Mouse (Mus musculus) myocyte (in vitro differentiated cells): ENCODE measurements around the gene Lrrc42. TPM values are rescaled to one million over a fixed set of nuclear protein-coding genes. Genes with fewer than 3 reads are reported as not detected.

Experiments used
- H3K27me3 ChIP-seq: one replicate; pipeline ENCODE4 v1.6.1; 2011; ENCODE audit not compliant: control insufficient read depth, insufficient read depth, insufficient read length
- H3K36me3 ChIP-seq: one replicate; pipeline ENCODE4 v1.6.1; 2011; ENCODE audit not compliant: control insufficient read depth, insufficient read depth
- H3K4me2 ChIP-seq: one replicate; pipeline ENCODE4 v1.6.1; 2011; ENCODE audit warnings: low read depth, control low read depth
- H3K4me3 ChIP-seq: one replicate; pipeline ENCODE4 v1.5.1; 2011; ENCODE audit warnings: mild to moderate bottlenecking, control low read depth, moderate library complexity
- H3K79me2 ChIP-seq: one replicate; pipeline ENCODE4 v1.6.1; 2011; ENCODE audit not compliant: control insufficient read depth, insufficient read depth
- H3ac ChIP-seq: one replicate; pipeline ENCODE4 v1.6.1; 2011; ENCODE audit not compliant: control insufficient read depth, insufficient read length
- CEBPB ChIP-seq: IDR thresholded peaks from 2 replicates; pipeline ENCODE4 v1.6.1; 2011; ENCODE audit warnings: mild to moderate bottlenecking, moderate library complexity; ENCODE audit not compliant: poor library complexity, insufficient read depth, severe bottlenecking
- E2F4 ChIP-seq: IDR thresholded peaks from one replicate; pipeline ENCODE4 v1.6.1; 2011; ENCODE audit warnings: mild to moderate bottlenecking, control low read depth, moderate library complexity; ENCODE audit not compliant: insufficient read depth
- MAX ChIP-seq: IDR thresholded peaks from one replicate; pipeline ENCODE4 v1.6.1; 2011; ENCODE audit warnings: low read depth, mild to moderate bottlenecking, control low read depth
- MYOD1 ChIP-seq, 3 experiments: IDR thresholded peaks; one replicate each; pipeline ENCODE4 v1.6.1; 2011; ENCODE audit warnings: control low read depth in 2 of 3, low read depth in 2 of 3, mild to moderate bottlenecking in 2 of 3, moderate library complexity in 1 of 3; ENCODE audit not compliant: insufficient read length in 2 of 3, control insufficient read depth in 1 of 3
- MYOG ChIP-seq, 3 experiments: IDR thresholded peaks; one replicate each; pipeline ENCODE4 v1.6.1; 2011; ENCODE audit warnings: control low read depth in 2 of 3, low read depth in 2 of 3, mild to moderate bottlenecking in 2 of 3; ENCODE audit not compliant: insufficient read length in 2 of 3, control insufficient read depth in 1 of 3, insufficient read depth in 1 of 3
- POLR2A ChIP-seq: IDR thresholded peaks from one replicate; pipeline ENCODE4 v1.6.1; 2011; ENCODE audit warnings: low read depth, mild to moderate bottlenecking, control low read depth, moderate library complexity; ENCODE audit not compliant: insufficient read length
- POLR2AphosphoS2 ChIP-seq: IDR thresholded peaks from one replicate; pipeline ENCODE4 v1.6.1; 2011; ENCODE audit warnings: low read depth, control low read depth; ENCODE audit not compliant: insufficient read length
- REST ChIP-seq: IDR thresholded peaks from one replicate; pipeline ENCODE4 v1.6.1; 2011; ENCODE audit warnings: mild to moderate bottlenecking, control low read depth, moderate library complexity; ENCODE audit not compliant: insufficient read depth, insufficient read length
- SRF ChIP-seq: IDR thresholded peaks from one replicate; pipeline ENCODE4 v1.6.1; 2011; ENCODE audit warnings: low read depth; ENCODE audit not compliant: control insufficient read depth, insufficient read length
- TCF12 ChIP-seq: IDR thresholded peaks from one replicate; pipeline ENCODE4 v1.6.1; 2011; ENCODE audit warnings: mild to moderate bottlenecking, control low read depth; ENCODE audit not compliant: poor library complexity, insufficient read depth, severe bottlenecking
- TCF3 ChIP-seq: IDR thresholded peaks from one replicate; pipeline ENCODE4 v1.6.1; 2011; ENCODE audit warnings: low read depth, control low read depth; ENCODE audit not compliant: insufficient read length
- USF1 ChIP-seq: IDR thresholded peaks from one replicate; pipeline ENCODE4 v1.6.1; 2011; ENCODE audit warnings: low read depth, mild to moderate bottlenecking, control low read depth, moderate library complexity
- polyA plus RNA-seq: library from polyadenylated mRNA; unstranded; fragments of >200 nt; fragmentation: generic; extraction: Trizol; gene quantifications from one replicate; pipeline ENCODE4 v1.2.1, GENCODE M21; 2012; ENCODE audit warnings: missing spikeins

Gene Lrrc42
- polyA plus RNA-seq, 1 experiment = 31.2 TPM

DNA sequence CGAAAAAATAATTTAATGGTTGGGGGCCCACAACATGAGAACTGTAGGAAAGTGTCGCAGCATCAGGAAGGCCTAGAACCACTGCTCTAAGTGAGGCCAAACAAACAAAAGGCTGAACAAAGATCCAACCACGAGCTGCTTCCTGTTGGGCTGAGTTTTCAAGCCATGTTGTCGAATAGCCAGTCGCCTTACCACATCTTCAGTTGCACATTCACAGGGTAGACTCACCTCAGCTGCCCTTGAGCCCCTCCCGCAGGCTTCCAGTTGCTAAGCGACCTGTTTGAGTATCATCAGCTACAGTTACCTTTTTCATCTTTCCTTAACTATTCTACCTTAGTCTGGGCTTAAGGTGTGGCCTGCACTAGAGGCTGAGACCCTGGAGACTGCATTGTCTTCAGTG is 50.3 kb downstream of the Lrrc42 start:
- no peak for TF ChIP-seq MYOD1 (IDR thresholded peaks at IDR 0.05; ENCODE audit: control insufficient read depth in 1 of 3, insufficient read length in 2 of 3, low read depth in 2 of 3)
- TF ChIP-seq CEBPB = no peak
- TF ChIP-seq TCF12 = no peak
- TF ChIP-seq MYOG (IDR thresholded peaks at IDR 0.05; ENCODE audit: control insufficient read depth in 1 of 3, insufficient read depth in 1 of 3, insufficient read length in 2 of 3, low read depth in 2 of 3) = no peak
- no peak for TF ChIP-seq SRF
- TF ChIP-seq POLR2A = no peak
- TF ChIP-seq POLR2AphosphoS2 = no peak
- no peak for TF ChIP-seq USF1
- TF ChIP-seq MAX = no peak
- TF ChIP-seq TCF3 = no peak
- no peak for TF ChIP-seq E2F4
- TF ChIP-seq REST = no peak

DNA sequence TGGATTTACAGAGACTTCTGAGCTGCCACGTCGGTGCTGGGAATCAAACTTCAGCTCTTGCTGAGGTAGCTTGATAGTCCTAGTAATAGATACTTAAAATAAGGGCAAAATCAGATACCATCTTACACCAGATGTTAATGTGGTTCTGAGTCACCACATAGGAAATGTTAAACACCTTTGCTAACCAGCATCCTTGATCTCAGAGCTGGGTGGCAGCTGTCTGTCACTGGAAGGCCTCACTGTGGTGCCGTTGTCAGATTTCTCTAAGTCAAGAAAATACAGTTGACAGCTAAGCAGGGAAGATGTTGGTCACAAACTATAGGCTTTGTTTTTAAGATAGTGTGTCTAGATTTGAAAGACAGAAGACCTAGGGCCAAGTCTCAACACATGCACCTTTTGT is 51.6 kb downstream of the Lrrc42 start:
- Histone ChIP-seq H3K36me3 (peaks cover 56% of the 10 kb centered on the region), H3K4me3 (no peak overlapping the region), H3K27me3 (no peaks in the 10 kb centered on the region), H3ac (no peak overlapping the region), H3K79me2 (no peaks in the 10 kb centered on the region), H3K4me2 (no peak overlapping the region)
- TF ChIP-seq REST (no peak), POLR2AphosphoS2 (no peak), MYOD1 (IDR thresholded peaks at IDR 0.05; ENCODE audit: control insufficient read depth in 1 of 3, insufficient read length in 2 of 3, low read depth in 2 of 3) (no peak), SRF (no peak), MYOG (IDR thresholded peaks at IDR 0.05; ENCODE audit: control insufficient read depth in 1 of 3, insufficient read depth in 1 of 3, insufficient read length in 2 of 3, low read depth in 2 of 3) (no peak), CEBPB (no peak), MAX (no peak), TCF12 (no peak), E2F4 (no peak), TCF3 (no peak), USF1 (no peak), POLR2A (no peak)

More for the DNA sequence above, 50.3 kb downstream of the Lrrc42 start:
- Histone ChIP-seq H3K27me3 (no peaks in the 10 kb centered on the region), H3K36me3 (peaks cover 48% of the 10 kb centered on the region), H3ac (no peak overlapping the region), H3K4me2 (no peak overlapping the region), H3K79me2 (no peaks in the 10 kb centered on the region), H3K4me3 (no peak overlapping the region)

DNA sequence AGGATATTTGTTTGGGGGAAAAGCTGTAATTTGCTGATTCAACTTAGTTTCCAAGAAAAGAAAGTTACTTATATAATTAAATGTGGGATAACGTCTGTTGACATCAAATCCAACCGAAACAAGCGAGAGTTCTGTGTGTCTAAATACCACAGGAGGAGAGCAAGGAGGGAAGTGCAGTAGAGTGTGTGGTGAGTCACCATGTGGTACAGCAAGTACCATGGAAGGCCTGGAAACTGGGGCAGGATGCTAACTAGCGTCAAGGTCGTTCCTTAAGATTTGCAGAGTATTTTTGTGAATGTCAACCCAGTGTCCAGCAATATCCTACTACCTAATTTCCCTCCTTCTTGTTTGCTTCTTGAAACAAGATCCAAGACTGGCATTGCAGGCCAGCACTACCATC is 55.3 kb downstream of the Lrrc42 start:
- Histone ChIP-seq H3ac (no peak overlapping the region), H3K36me3 (peaks cover 62% of the 10 kb centered on the region), H3K4me2 (no peak overlapping the region), H3K79me2 (no peaks in the 10 kb centered on the region), H3K27me3 (no peaks in the 10 kb centered on the region), H3K4me3 (no peak overlapping the region)
- TF ChIP-seq E2F4 = no peak
- TF ChIP-seq MYOG (IDR thresholded peaks at IDR 0.05; ENCODE audit: control insufficient read depth in 1 of 3, insufficient read depth in 1 of 3, insufficient read length in 2 of 3, low read depth in 2 of 3) = no peak
- no peak for TF ChIP-seq POLR2AphosphoS2
- TF ChIP-seq TCF12 = no peak
- TF ChIP-seq USF1 = no peak
- no peak for TF ChIP-seq TCF3
- TF ChIP-seq CEBPB = no peak
- TF ChIP-seq POLR2A = no peak
- TF ChIP-seq MAX = no peak
- TF ChIP-seq MYOD1 (IDR thresholded peaks at IDR 0.05; ENCODE audit: control insufficient read depth in 1 of 3, insufficient read length in 2 of 3, low read depth in 2 of 3) = no peak
- no peak for TF ChIP-seq SRF
- TF ChIP-seq REST = no peak

DNA sequence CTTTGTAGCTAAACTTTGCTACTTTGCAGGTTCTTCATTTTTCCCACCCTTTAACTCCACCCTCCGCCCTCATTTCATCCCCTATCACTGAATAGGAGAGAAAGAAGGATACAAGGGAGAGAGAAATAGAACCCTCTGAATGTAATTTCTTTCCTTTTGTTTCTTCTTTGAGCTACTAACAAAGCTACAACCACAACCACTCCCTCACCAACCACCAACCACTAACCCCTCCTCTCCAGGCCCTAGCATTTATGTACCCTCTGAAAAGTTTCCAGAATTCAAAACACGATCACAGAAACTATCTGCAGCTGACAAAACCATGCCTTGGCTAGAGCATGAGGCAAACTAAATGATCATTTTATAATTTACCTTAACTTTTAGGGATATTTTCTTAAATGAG is 56.9 kb downstream of the Lrrc42 start:
- Histone ChIP-seq H3K4me3 (no peak overlapping the region), H3K27me3 (no peaks in the 10 kb centered on the region), H3K79me2 (no peaks in the 10 kb centered on the region), H3ac (no peak overlapping the region), H3K36me3 (peaks cover 65% of the 10 kb centered on the region), H3K4me2 (no peak overlapping the region)
- TF ChIP-seq REST (no peak), TCF12 (no peak), E2F4 (no peak), MAX (no peak), TCF3 (no peak), POLR2A (no peak), CEBPB (no peak)

DNA sequence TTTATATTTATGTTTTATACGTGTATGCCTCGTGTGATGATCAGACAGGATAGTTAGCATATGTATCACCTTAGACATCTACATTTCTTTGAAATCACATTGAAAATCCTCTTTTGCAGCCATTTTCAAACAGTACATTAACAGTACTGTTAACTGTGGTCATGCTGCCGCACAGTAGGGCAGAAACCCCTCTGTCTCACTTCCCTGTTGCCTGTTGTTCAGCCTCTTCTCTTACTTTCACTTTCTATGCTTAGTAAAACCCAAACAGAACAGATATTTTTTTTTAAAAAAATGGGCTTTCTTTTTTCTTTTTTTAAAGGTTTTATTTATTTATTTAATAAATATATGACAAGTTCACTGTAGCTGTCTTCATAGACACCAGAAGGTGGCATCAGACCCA is 59.5 kb downstream of the Lrrc42 start:
- H3K4me3 ChIP-seq = no peak overlapping the region
- no peaks in the 10 kb centered on the region for H3K27me3 ChIP-seq
- no peak overlapping the region for H3ac ChIP-seq
- peaks cover 64% of the 10 kb centered on the region for H3K36me3 ChIP-seq
- no peak for TF ChIP-seq MAX
- no peak for TF ChIP-seq MYOD1 (IDR thresholded peaks at IDR 0.05; ENCODE audit: control insufficient read depth in 1 of 3, insufficient read length in 2 of 3, low read depth in 2 of 3)
- TF ChIP-seq TCF12 = no peak
- no peak for TF ChIP-seq POLR2A
- no peak for TF ChIP-seq TCF3
- no peak for TF ChIP-seq CEBPB
- TF ChIP-seq USF1 = no peak
- TF ChIP-seq SRF = no peak
- no peak for TF ChIP-seq MYOG (IDR thresholded peaks at IDR 0.05; ENCODE audit: control insufficient read depth in 1 of 3, insufficient read depth in 1 of 3, insufficient read length in 2 of 3, low read depth in 2 of 3)
- TF ChIP-seq POLR2AphosphoS2 = no peak
- TF ChIP-seq REST = no peak
- H3K4me2 ChIP-seq = no peak overlapping the region
- no peaks in the 10 kb centered on the region for H3K79me2 ChIP-seq
